Mouse (Mus musculus) cortical plate, adult 2 months (tissue): ENCODE results near the gene Mdc1.

Source experiments
- CTCF ChIP-seq: fragments of 200-500 bp; IDR thresholded peaks from 2 replicates; pipeline ENCODE4 v1.5.1; 2011; ENCODE audit warnings: mild to moderate bottlenecking, control low read depth, low read length; ENCODE audit not compliant: insufficient read depth; ENCODE audit errors: extremely low read depth
- POLR2A ChIP-seq: fragments of 200-500 bp; IDR thresholded peaks from 2 replicates; pipeline ENCODE4 v1.6.1; 2011; ENCODE audit warnings: mild to moderate bottlenecking, low read length, control low read depth; ENCODE audit not compliant: insufficient read depth; ENCODE audit errors: extremely low read depth

- TF ChIP-seq POLR2A (no peak), CTCF (no peak)
Observed at GRCm38 (mm10) chr17:35803858-35804399, 37.4 kb upstream of the Mdc1 start.
